Mouse (Mus musculus) kidney, embryonic 14.5 days (tissue): Measurements from ENCODE around the gene Tk1. TPM values are rescaled to one million over a fixed set of nuclear protein-coding genes. Genes with fewer than 3 reads are reported as not detected.

ENCODE experiments used
- ATAC-seq: fragments of 200-750 bp; cut with Nextera tagmentation; 2 replicates; pipeline ENCODE4 v1.8.0; 2017; ENCODE audit warnings: moderate number of reproducible peaks, mild to moderate bottlenecking, moderate TSS enrichment, moderate library complexity; ENCODE audit not compliant: low FRiP score, low TSS enrichment
- H3K27ac ChIP-seq: fragments of 300-500 bp; sonication (generic); 2 replicates; pipeline ENCODE4 v1.5.1; 2014; ENCODE audit warnings: low read depth, mild to moderate bottlenecking, low read length, moderate library complexity, mixed read lengths
- H3K27me3 ChIP-seq: fragments of 300-500 bp; sonication (generic); 2 replicates; pipeline ENCODE4 v1.6.1; 2014; ENCODE audit warnings: mild to moderate bottlenecking, low read length; ENCODE audit not compliant: control insufficient read depth, insufficient read depth
- H3K36me3 ChIP-seq: fragments of 300-500 bp; sonication (generic); 2 replicates; pipeline ENCODE4 v1.6.1; 2014; ENCODE audit warnings: low read length, mixed read lengths; ENCODE audit not compliant: control insufficient read depth, insufficient read depth
- H3K4me1 ChIP-seq: fragments of 300-500 bp; sonication (generic); 2 replicates; pipeline ENCODE4 v1.6.1; 2014; ENCODE audit warnings: low read length, mixed read lengths; ENCODE audit not compliant: control insufficient read depth, insufficient read depth
- H3K4me2 ChIP-seq: fragments of 300-500 bp; sonication (generic); replicated peaks from 2 replicates; pipeline ENCODE4 v1.6.1; 2014; ENCODE audit warnings: low read depth, mild to moderate bottlenecking, low read length
- H3K4me3 ChIP-seq: fragments of 300-500 bp; sonication (generic); 2 replicates; pipeline ENCODE4 v1.5.1; 2014; ENCODE audit warnings: mild to moderate bottlenecking, low read length
- H3K9ac ChIP-seq: fragments of 300-500 bp; sonication (generic); 2 replicates; pipeline ENCODE4 v1.6.1; 2014; ENCODE audit warnings: low read depth, mild to moderate bottlenecking, low read length, moderate library complexity
- H3K9me3 ChIP-seq: fragments of 300-500 bp; sonication (generic); 2 replicates; pipeline ENCODE4 v1.6.1; 2016; ENCODE audit warnings: low read length; ENCODE audit not compliant: control insufficient read depth
- WGBS: fragments of 180-500 bp; shearing (Covaris S2); extraction: QIAGEN DNeasy Blood & Tissue Kit; methylation state at CpG from one replicate; pipeline ENCODE4 v1.1.7; 2014; 5-methylcytosine and 5-hydroxymethylcytosine counted together
- polyA plus RNA-seq: library from polyadenylated mRNA; unstranded; fragments of >200 nt; fragmentation: Nextera tagmentation; extraction: Ambion mirVana; gene quantifications from 2 replicates; pipeline ENCODE4 v1.2.1, GENCODE M21; 2014

The Tk1 gene
- 129 and 174 TPM in 2 replicates for polyA plus RNA-seq

DNA sequence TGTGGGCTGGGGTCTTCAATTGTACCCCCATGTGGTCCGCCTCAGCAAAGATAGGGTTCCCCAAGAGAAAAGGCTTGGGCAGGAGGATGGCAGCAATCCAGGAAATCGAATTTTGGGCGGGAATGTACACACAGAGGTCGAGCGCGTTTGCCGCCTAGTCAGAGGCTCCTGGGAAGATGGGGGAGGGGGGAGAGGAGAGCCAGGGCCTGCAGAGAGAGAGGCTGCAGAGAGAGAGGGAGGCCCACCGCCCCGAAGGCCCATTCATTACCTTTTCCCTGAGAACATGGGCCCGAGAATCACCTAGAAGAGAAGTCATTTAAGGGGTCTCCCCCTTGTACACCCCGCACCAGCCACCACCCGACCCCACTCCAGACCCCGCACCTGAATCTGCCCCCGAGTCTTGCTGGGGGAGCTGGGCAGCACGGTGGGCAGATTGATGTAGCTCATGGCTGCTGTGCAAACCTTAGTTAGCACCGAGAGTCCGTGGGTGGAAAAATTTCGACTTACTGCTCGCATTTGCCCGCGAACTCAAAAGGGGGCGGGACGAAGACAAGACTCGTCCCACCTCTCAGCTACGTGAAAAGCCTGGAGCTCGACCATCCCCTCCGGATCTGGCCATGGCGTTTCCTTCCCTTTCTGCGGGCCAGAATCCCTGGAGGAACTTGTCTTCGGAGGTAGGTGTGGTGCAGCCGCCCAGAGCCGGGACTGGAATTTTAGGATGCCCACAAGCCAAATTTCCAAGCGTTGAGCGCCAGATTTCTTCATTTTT, at the start of gene Tk1, which contains the start of gene Afmid:
Tk1 (minus strand) TSS at position 760 of the 769 bp plus-strand sequence.
Afmid (plus strand) TSS at position 592 of the 769 bp plus-strand sequence.
- Histone ChIP-seq H3K4me2 (peak within 1 kb of the TSS; percentile 87), H3K27me3 (no peaks in the 10 kb centered on the region), H3K4me3 (peak within 1 kb of the TSS; percentile 74), H3K36me3 (peaks cover 31% of the 10 kb centered on the region), H3K27ac (peak within 1 kb of the TSS; percentile 96), H3K9me3 (no peaks in the 10 kb centered on the region), H3K4me1 (peaks cover 58% of the 10 kb centered on the region), H3K9ac (peak within 1 kb of the TSS; percentile 80)
- peak; percentile 72 for ATAC-seq
- WGBS = under 1% methylated on average over 34 of the region's 34 CpGs

DNA sequence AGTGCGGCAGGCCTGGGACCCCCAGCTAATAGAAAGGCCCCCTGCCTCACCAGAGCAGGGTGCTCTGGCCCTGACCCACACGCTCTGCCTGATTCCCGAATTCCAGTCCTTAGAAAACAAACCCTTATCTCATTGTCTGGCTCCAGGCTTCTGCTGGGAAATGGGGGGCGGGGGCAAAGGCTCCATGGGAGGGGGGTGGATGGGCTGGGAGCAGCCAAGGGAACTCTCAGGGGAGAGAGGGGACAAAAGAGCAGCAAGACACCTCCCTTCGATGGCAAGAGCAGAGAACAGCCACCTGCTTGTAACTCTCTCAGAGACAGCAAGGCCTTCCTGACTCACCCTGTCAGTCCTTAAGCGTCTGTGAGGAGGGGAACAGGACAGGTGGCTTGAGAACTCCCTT, 49.8 kb upstream of the Tk1 start:
- no peak overlapping the region for H3K27ac ChIP-seq
- ATAC-seq = no peak
- WGBS = 40% methylated on average over 6 of the region's 6 CpGs

DNA sequence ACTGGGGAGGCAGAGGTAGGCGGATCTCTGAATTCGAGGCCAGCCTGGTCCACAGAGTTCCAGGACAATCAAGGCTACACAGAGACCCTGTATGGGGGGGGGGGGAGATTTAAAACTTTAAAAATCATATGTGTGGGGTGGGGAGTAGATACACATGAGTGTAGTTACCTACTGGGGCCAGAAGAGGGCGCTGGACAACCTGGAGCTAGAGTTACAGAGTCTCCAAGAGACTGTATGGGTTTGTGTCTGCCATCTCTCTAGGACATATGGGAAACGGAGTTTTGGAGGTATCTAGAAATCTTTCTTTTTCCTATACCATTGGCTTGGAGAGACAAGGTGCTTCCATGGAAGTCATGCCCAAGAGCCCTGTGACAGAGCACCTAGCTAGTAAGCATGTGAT, 48.5 kb upstream of the Tk1 start:
- H3K9ac ChIP-seq = no peak overlapping the region
- no peak overlapping the region for H3K4me2 ChIP-seq
- peaks cover 15% of the 10 kb centered on the region for H3K4me1 ChIP-seq
- WGBS = 64% methylated on average over 4 of the region's 4 CpGs
- no peaks in the 10 kb centered on the region for H3K27me3 ChIP-seq
- H3K27ac ChIP-seq = no peak overlapping the region
- no peaks in the 10 kb centered on the region for H3K36me3 ChIP-seq
- ATAC-seq = no peak
- H3K4me3 ChIP-seq = no peak overlapping the region
- no peaks in the 10 kb centered on the region for H3K9me3 ChIP-seq

More for the DNA sequence above, 49.8 kb upstream of the Tk1 start:
- no peaks in the 10 kb centered on the region for H3K9me3 ChIP-seq
- H3K4me1 ChIP-seq = peaks cover 22% of the 10 kb centered on the region
- H3K27me3 ChIP-seq = no peaks in the 10 kb centered on the region
- no peak overlapping the region for H3K9ac ChIP-seq
- H3K36me3 ChIP-seq = no peaks in the 10 kb centered on the region
- no peak overlapping the region for H3K4me3 ChIP-seq
- H3K4me2 ChIP-seq = no peak overlapping the region

DNA sequence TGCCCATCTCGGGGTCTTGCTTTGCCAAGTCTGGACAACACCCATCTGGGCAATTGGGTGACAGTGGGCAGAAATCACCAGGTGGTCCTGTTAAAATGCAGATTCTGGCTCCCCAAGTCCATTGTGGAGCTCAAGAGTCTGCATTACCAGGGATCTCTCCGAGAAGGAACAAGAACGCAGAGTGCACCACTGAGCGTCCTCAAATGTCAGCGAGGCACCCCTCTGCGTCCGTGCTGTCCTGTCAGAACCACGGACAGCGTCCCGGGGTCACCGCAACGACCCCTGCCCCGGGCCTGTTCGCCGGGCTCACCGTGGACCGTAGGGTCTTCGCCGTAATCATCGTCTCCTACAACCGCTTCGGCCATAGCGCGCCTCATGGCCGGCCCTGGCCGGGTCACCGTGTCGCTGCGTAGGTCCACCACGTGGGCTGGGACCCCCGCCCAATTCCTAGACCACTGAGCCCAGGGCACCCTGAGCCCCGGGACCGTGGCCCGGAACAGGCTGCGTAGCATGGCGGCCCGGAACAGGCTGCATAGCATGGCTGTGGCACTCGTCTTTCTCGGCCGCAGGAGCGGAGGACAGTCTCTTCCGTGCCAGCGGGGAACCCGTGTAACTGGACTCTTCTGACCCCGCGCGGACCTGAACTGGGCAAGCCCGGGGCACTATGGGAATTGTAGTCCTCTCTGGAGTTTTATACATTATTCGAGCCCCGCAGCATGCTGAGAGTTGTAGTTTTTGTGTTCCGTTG, 47.1 kb upstream of the Tk1 start, which contains the start of gene Tha1:
Tha1 (minus strand) TSS at position 621 of the 748 bp plus-strand sequence.
- Histone ChIP-seq H3K9me3 (no peaks in the 10 kb centered on the region), H3K4me1 (peaks cover 3% of the 10 kb centered on the region), H3K4me2 (peak within 1 kb of the TSS; percentile 97), H3K36me3 (no peaks in the 10 kb centered on the region), H3K9ac (peak within 1 kb of the TSS; percentile 54), H3K27ac (no peak within 1 kb of the TSS), H3K4me3 (peak within 1 kb of the TSS; percentile 58), H3K27me3 (no peaks in the 10 kb centered on the region)
- peak; percentile 83 for ATAC-seq
- 1% methylated on average over 51 of the region's 51 CpGs for WGBS

DNA sequence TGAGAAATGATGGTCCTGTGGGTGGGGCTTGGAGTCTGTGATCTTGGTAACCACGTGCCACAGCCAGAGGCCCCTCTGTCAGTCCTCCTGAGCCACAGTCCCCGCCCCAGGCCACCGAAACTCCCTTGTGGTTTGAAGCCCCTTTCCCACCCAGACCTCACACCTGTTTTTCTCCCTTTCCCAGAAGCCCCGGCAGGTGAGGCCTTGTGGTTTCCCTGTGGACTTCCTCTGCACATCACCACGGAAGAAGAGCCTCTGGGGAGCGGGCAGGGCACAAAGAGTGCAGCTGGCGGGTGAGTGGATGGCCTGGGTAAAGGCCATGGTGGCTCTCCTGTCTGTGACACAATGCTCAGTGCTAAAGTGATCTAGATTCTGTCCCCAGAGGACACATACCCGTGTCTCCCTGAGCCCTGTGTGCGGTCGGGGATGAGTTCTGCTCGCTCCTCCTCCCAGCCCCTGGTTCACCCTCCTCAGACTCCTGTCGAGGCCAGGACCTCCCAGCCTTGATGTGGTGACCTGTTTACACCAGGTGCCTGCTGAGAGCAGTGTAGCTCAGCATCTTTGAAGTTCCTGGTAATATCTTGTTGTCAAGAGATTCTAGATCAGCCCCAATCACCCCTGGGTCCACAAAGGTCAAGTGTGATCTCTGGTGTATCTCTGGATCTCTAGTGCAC, 46.2 kb upstream of the Tk1 start:
- no peak overlapping the region for H3K4me3 ChIP-seq
- H3K27me3 ChIP-seq = no peaks in the 10 kb centered on the region
- no peak overlapping the region for H3K9ac ChIP-seq
- no peaks in the 10 kb centered on the region for H3K9me3 ChIP-seq
- ATAC-seq = no peak
- no peaks in the 10 kb centered on the region for H3K4me1 ChIP-seq
- no peak overlapping the region for H3K27ac ChIP-seq
- no peak overlapping the region for H3K4me2 ChIP-seq
- H3K36me3 ChIP-seq = no peaks in the 10 kb centered on the region
- 63% methylated on average over 12 of the region's 12 CpGs for WGBS

DNA sequence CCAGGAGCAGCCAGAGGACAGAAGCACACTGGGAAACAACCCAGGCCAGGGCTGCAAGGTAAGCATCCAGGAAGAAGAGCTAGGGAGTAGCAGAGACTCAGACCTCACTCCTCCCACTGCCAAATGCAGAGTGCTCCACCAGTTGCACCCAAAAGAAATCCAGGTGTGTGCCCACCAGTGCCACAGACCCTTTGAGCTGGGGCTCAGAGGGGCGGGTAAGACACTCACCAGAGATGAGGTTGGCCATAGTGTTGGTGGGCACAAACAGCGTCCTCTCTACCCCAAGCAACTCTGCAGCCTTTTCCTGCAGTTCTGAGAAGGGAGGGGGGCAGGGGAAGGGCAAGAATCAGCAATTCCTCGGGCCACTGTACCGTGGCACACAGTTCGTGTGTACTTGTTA, 45.5 kb upstream of the Tk1 start:
- Histone ChIP-seq H3K27ac (no peak overlapping the region), H3K9me3 (no peaks in the 10 kb centered on the region), H3K36me3 (no peaks in the 10 kb centered on the region), H3K4me1 (peaks cover under 1% of the 10 kb centered on the region; the same call in 1 of the 2 replicates), H3K27me3 (no peaks in the 10 kb centered on the region), H3K4me2 (no peak overlapping the region), H3K9ac (no peak overlapping the region), H3K4me3 (no peak overlapping the region)
- ATAC-seq = no peak
- WGBS = 66% methylated on average over 5 of the region's 5 CpGs

DNA sequence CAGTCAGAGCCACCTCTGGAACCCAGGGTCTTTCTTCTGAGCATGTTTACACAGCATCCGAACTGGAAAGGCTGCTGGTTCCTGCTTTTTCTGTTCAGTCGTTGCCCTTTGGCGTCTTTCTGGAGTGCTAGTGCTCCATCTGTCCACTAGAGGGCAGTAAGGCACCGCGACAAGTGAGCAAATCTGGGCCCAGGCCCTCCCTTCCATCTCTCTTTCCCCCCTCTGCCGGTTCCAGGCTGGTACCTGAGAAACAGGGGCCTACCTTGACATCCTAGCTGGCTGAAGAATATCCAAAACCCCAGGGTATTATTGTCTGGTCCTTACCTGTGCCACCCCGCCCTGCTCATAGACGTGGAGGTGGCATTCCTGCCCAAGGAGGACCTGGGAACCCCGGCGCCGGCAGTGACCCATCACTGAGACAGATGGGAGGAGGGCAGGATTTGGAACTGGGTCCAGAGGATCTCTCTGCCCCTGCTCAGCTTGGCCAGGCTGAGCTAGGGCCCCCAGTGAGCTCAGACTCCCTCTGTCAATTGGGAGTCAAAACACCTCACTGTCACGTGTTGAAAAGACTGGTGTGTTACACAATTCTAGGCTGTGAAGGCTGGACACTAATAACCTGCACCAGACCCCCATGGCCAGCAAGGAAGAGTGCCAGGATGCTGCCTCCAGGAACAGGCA, 44.9 kb upstream of the Tk1 start:
- Histone ChIP-seq H3K4me1 (peaks cover 6% of the 10 kb centered on the region; the same call in 1 of the 2 replicates), H3K36me3 (no peaks in the 10 kb centered on the region), H3K4me3 (no peak overlapping the region), H3K9ac (no peak overlapping the region), H3K9me3 (no peaks in the 10 kb centered on the region), H3K27ac (no peak overlapping the region), H3K4me2 (no peak overlapping the region), H3K27me3 (no peaks in the 10 kb centered on the region)
- WGBS = 40% methylated on average over 12 of the region's 12 CpGs
- peak; percentile 23; the same call in 1 of the 2 replicates for ATAC-seq

DNA sequence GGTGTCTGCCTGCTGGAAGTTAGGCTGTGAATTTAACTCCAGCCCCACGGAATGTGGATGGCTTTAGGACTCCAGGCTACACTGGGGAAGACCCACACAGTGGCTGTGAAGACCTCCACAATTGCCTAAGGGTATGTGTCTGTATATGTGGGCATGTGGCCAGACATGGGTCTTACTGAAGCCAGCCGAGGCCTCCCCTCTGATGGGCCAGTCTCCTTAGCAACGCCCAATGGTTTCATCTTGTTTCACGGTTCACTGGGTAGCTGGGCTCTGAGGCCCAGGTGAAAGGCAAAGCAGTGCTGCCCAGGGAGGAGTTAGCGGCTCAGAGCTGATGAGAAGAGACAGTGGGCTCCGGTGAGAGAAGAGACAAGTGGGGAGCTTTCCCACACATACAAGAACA, 40.1 kb upstream of the Tk1 start:
- peaks cover 5% of the 10 kb centered on the region for H3K27me3 ChIP-seq
- H3K4me2 ChIP-seq = no peak overlapping the region
- H3K9me3 ChIP-seq = no peaks in the 10 kb centered on the region
- peak overlapping the region; percentile 42; the same call in 1 of the 2 replicates for H3K27ac ChIP-seq
- H3K36me3 ChIP-seq = no peaks in the 10 kb centered on the region
- ATAC-seq = peak; percentile 53; the same call in 1 of the 2 replicates
- no peak overlapping the region for H3K9ac ChIP-seq
- no peak overlapping the region for H3K4me3 ChIP-seq
- WGBS = 8% methylated on average over 6 of the region's 6 CpGs
- peaks cover 11% of the 10 kb centered on the region; the same call in 1 of the 2 replicates for H3K4me1 ChIP-seq
